Mouse (Mus musculus) brain, embryonic 14.5 days (tissue): ENCODE measurements at regions not wholly inside any gene's neighbourhood (a gene's known extent, or its start where the extent isn't known, plus 50 kb on each side); places are given as distances from the start of the nearest gene placed in this dataset.

Experiments
- DNase-seq: peaks from one replicate; pipeline ENCODE4 v3.0.0-alpha.2; 2011; ENCODE audit warnings: low read depth
- CTCF ChIP-seq: fragments of 200-500 bp; IDR thresholded peaks from 2 replicates; pipeline ENCODE4 v1.5.1; 2012; ENCODE audit warnings: inconsistent platforms, mild to moderate bottlenecking, moderate library complexity, borderline replicate concordance; ENCODE audit not compliant: insufficient read depth, insufficient read length; ENCODE audit errors: extremely low read depth
- POLR2A ChIP-seq: fragments of 200-500 bp; IDR thresholded peaks from 2 replicates; pipeline ENCODE4 v1.6.1; 2012; ENCODE audit warnings: mild to moderate bottlenecking, inconsistent platforms, borderline replicate concordance; ENCODE audit not compliant: poor library complexity, insufficient read depth, insufficient read length, severe bottlenecking; ENCODE audit errors: extremely low read depth

DNA sequence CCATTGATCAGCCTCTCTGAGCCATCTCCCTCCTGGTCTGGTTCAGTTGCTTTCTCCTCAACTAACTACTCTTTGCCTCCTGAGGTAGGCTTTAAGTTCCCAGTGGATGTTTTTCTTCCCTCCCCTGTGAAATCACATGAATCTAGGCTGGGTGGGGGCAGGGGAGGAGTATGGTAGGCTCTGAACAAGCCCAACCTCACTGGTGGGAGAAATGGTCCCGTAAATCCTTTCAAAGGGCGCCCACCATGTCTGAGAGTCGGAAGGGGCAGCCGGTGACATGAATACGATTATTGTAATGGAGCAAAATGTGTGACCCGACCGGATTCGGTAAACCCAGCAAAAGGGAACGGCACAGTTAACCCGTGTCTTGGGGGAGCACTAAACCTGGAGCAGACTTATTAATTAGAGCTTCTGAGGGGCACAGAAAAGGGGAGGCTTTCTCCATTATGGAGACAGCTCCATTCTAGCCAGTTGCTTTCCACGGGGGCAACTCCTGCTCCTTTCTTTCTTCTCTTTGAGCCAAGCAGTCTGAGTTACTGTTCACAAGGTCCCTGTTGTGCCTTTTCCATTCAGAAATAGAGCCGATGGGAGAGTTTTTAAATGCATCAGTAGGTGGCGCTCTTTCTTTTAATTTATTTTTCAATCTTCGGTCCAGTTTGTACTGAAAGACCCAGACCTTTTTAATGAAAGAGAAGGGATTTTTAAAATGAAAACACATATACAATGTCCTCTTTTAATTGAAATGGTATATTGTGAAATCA, 730.8 kb downstream of the Egfem1 start:
- peak; percentile 48; the same call in 1 of the 2 replicates for TF ChIP-seq CTCF
- no peak for TF ChIP-seq POLR2A

DNA sequence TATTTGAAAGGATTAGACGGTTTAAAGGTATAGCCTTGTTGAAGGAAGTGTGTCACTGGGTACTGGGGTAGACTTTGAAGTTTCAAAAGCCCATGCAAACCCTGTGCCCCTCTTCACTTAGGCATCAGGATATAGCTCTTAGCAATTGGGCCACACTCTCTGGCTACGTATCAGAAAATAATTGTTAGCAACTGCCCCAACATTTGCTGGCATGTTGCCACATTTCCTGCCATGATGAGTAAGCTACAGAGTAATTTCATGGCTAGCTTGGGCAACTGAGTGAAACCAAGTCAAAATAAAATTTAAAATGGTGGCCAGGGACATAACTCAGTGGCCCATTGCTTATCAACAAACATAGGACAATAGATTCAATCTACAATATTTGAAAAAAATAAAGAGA, 724.2 kb downstream of the Egfem1 start:
- no peak for TF ChIP-seq CTCF
- TF ChIP-seq POLR2A: no peak
- DNase-seq: no peak

More for the DNA sequence above, 730.8 kb downstream of the Egfem1 start:
- peak; percentile 80 for DNase-seq

DNA sequence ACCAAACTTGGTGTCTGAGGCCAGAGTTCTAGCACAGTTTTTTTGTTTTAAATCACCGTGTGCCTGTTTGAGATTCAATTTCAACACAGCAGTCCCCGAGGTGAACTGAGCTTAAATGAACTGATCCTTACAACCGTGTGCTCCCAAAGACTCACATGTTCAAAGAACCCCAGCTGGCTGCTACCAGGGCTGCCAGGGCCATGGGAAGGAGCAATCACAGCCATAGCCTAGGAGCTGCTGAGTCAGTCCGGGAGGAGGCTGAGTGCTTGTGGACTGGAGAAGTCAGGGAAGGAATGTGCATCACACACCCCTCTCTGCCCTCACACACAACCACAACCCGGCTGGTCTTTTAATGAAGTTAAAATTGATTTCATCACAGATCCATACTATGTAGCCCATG, 721.6 kb downstream of the Egfem1 start:
- TF ChIP-seq POLR2A (no peak), CTCF (no peak)
- peak; percentile 2 for DNase-seq

DNA sequence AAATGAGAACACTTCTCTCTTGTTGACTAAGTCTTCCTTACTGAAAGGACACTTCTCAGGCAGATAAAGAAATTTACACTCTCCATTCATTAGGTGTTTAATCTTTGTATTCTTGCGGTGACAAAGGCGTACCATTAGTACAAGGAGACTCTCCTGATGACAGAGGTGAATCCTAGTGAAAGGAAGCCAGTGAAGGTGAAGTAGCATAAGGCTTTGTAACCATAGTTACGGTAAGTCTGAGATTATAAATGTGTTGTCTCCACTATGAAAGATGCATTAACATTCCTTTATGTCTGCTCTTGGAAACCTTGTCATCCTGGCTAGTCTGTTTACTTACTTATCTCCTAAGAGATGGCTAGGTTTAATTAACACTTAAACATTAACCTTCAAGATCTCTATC, 719.3 kb downstream of the Egfem1 start:
- TF ChIP-seq CTCF: no peak
- TF ChIP-seq POLR2A: no peak
- peak; percentile 23 for DNase-seq

DNA sequence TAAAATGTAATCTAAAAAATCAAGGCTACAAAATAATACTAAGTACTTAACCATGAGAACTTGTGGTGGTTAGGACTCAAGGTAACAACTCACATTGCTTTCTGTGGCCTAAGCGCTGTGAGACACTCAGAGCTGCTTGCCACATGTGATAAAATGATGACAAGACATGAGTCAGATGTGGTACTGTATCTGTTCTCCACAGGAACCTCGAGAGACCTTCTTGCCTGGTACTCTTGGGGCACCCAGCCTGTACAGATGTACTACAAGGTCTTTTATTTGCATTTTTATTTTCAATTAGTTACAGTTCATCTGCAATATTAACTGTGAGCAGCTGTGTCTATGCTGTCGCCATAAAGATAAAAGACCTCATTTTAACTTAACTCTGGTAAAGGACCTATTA, 692.5 kb downstream of the Egfem1 start:
- no peak for DNase-seq
- TF ChIP-seq POLR2A: no peak
- no peak for TF ChIP-seq CTCF

DNA sequence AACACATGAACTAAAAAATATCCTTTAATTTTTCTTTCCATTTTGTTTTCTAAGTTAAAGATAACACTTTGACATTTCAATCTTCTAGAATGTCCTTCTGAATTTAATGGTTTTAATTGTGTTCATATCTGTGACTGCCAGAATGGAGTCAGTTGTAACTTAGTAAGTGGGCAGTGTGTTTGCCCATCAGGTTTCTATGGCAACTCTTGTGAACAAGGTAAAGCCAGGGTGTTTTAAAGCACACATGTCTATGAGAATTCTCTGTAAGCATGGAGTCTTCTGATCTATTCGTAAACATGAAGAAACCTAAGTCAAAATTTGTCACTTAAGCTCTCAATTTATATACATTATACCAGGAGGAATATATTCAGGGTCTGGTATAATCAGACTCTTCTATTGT, 689.4 kb downstream of the Egfem1 start:
- TF ChIP-seq CTCF: no peak
- TF ChIP-seq POLR2A: no peak
- peak; percentile 19 for DNase-seq

DNA sequence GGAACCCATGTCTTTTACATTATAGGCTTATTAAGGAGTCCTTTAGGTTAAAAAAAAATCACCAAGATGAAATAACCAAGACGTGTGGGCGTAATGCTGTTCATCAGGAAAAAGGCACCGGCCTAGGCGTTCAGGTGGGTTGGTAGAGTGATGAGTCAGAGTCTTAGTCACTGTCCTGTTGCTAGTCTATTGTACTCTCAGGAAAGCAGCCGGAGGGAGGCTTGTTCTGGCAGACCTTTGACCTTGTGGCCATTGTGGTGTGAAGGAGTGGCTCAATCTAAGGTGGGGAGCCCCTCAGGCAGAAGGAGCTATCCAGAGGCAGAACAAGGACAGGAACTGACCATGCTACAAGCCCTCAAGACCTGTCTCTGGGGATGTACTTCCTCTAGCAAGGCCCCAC, 686.8 kb downstream of the Egfem1 start:
- no peak for TF ChIP-seq POLR2A
- TF ChIP-seq CTCF: no peak
- DNase-seq: no peak

DNA sequence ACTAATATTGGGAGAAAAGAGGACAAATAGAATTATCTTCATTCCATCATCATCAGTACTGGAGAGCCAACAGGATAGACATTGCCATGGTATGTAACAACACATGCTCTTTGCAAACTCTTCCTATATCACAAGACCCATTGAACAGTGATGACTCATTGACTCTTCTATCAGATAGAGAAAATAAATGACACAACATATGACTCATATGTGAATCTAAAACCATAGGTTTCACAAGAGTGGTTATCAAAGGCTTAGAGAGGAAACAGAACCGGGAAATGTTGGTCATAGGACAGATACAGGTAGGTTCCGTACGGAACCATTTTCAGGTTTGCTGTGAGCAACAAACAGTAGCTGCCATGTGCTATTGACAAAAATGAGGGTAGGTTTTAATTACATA, 682.2 kb downstream of the Egfem1 start:
- DNase-seq: no peak
- TF ChIP-seq POLR2A (no peak), CTCF (no peak)

DNA sequence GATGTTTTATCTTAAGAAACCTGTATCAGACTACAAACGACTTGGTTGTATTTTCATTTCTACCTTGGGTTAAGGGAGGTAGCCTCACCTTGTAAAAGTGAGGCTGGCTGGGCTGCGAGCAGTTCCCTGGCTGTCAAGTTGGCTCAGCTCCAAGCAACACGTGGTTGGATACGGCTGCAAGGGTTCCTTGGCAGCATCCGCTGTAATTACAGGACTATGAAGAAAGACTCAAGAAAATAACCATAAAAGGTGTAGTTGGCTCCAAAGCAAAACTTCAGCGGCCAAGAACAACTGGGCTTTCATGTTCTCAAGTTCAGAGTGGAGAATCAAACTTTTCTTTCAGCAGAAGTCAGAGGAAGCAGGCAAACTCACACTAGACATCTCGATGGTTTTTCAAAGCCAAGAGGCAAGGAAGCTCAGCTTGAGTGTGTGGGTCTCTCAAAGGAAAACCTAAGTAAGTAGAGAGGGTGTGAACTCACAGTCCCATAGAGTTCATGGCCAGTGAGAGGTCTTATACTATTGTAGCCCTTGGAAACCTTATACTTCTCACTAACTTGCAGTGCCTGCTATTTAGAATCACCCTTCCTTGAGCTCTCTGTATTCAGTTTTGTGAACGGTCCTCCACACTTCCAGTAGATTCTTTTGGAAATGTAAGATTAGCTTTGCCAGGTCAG, 676.1 kb downstream of the Egfem1 start:
- TF ChIP-seq POLR2A: no peak
- no peak for TF ChIP-seq CTCF
- peak; percentile 57 for DNase-seq
